Mouse (Mus musculus) liver, embryonic 14.5 days (tissue): Measurements from ENCODE around the gene Foxp2.

Experiments used
- CTCF ChIP-seq: IDR thresholded peaks from 2 replicates; pipeline ENCODE4 v1.5.1; 2016; ENCODE audit warnings: antibody characterized with exemption, low read depth, control low read depth
- EP300 ChIP-seq: IDR thresholded peaks from 2 replicates; pipeline ENCODE4 v1.6.1; 2016; ENCODE audit warnings: antibody characterized with exemption, low read depth

DNA sequence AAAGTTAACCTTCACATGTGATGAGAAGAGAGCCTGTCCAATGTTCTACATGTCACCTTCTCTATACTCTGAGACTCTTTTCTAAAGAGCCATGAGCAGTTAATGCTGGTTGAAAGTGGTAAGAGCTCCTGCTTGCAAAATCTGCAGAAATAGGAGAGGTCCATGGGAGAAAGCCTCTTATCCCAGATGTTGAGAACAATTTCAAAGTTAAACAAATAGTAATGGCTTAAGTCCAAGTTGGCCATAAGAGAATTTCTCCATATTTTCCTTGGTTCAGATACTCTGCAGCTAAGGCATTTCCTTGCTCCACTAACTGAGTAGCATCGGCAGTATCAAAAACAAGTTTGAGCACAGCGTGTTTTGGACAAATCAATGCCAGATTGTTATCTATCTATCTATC lies 13.9 kb downstream of the Foxp2 start:
- no peak for TF ChIP-seq EP300
- no peak for TF ChIP-seq CTCF
